Mouse (Mus musculus) cortical plate, adult 2 months (tissue): ENCODE measurements around the gene Ksr1.

Source experiments
- CTCF ChIP-seq: fragments of 200-500 bp; IDR thresholded peaks from 2 replicates; pipeline ENCODE4 v1.5.1; 2011; ENCODE audit warnings: mild to moderate bottlenecking, control low read depth, low read length; ENCODE audit not compliant: insufficient read depth; ENCODE audit errors: extremely low read depth
- POLR2A ChIP-seq: fragments of 200-500 bp; IDR thresholded peaks from 2 replicates; pipeline ENCODE4 v1.6.1; 2011; ENCODE audit warnings: mild to moderate bottlenecking, low read length, control low read depth; ENCODE audit not compliant: insufficient read depth; ENCODE audit errors: extremely low read depth

- no peak for TF ChIP-seq CTCF
- no peak for TF ChIP-seq POLR2A
These were observed 49.5 kb downstream of the Ksr1 start for GRCm38 (mm10) chr11:79096673-79097072.
